Mouse (Mus musculus) ES-E14 (cell line): ENCODE measurements around the gene Gatad2b. TPM values are rescaled to one million over a fixed set of nuclear protein-coding genes. Genes with fewer than 3 reads are reported as not detected.

Source experiments
- DNase-seq: peaks from one replicate; pipeline ENCODE4 v3.0.0-alpha.2; 2013; ENCODE audit warnings: low read depth, low spot score
- H3K27ac ChIP-seq: 2 replicates; pipeline ENCODE4 v1.5.1; 2012; ENCODE audit warnings: low read depth, mild to moderate bottlenecking, low read length, moderate library complexity, mixed read lengths; ENCODE audit not compliant: poor library complexity, insufficient read depth, severe bottlenecking
- H3K36me3 ChIP-seq: 2 replicates; pipeline ENCODE4 v1.6.1; 2012; ENCODE audit warnings: mild to moderate bottlenecking, low read length, moderate library complexity, mixed read lengths; ENCODE audit not compliant: control insufficient read depth, poor library complexity, insufficient read depth, severe bottlenecking
- H3K4me1 ChIP-seq, 2 experiments: fragments of 150-350 bp in 1 of 2; sonication (generic) in 1 of 2; 2 replicates each; pipeline ENCODE4 v1.6.1; 2012; ENCODE audit warnings: low read length in 2 of 2, mild to moderate bottlenecking in 1 of 2, mixed read lengths in 1 of 2; ENCODE audit not compliant: control insufficient read depth in 2 of 2, insufficient read depth in 2 of 2, poor library complexity in 1 of 2
- H3K4me3 ChIP-seq, 2 experiments: fragments of 150-350 bp in 1 of 2; sonication (generic) in 1 of 2; 2 replicates each; pipeline ENCODE4 v1.5.1; 2012; ENCODE audit warnings: low read length in 2 of 2, low read depth in 1 of 2, mild to moderate bottlenecking in 1 of 2, mixed read lengths in 1 of 2; ENCODE audit not compliant: insufficient read depth in 1 of 2, poor library complexity in 1 of 2, severe bottlenecking in 1 of 2
- H3K9ac ChIP-seq: 2 replicates; pipeline ENCODE4 v1.6.1; 2012; ENCODE audit warnings: low read depth, mild to moderate bottlenecking, low read length, mixed read lengths; ENCODE audit not compliant: poor library complexity, insufficient read depth, severe bottlenecking
- H3K9me3 ChIP-seq: fragments of 150-350 bp; sonication (generic); 2 replicates; pipeline ENCODE4 v1.6.1; 2012; ENCODE audit warnings: low read depth, mild to moderate bottlenecking, low read length; ENCODE audit not compliant: control insufficient read depth, insufficient read depth
- CHD2 ChIP-seq: IDR thresholded peaks from 2 replicates; pipeline ENCODE4 v1.6.1; 2014; ENCODE audit warnings: mild to moderate bottlenecking, low read depth, low read length, inconsistent platforms
- HCFC1 ChIP-seq: IDR thresholded peaks from 2 replicates; pipeline ENCODE4 v1.6.1; 2012; ENCODE audit warnings: low read length, inconsistent platforms, borderline replicate concordance; ENCODE audit not compliant: insufficient read depth
- MAFK ChIP-seq: IDR thresholded peaks from 2 replicates; pipeline ENCODE4 v1.6.1; 2014; ENCODE audit warnings: mild to moderate bottlenecking, low read depth, low read length, inconsistent platforms; ENCODE audit not compliant: insufficient read depth
- ZC3H11A ChIP-seq: IDR thresholded peaks from 2 replicates; pipeline ENCODE4 v1.6.1; 2012; ENCODE audit warnings: low read depth, mild to moderate bottlenecking, inconsistent platforms, low read length, borderline replicate concordance
- ZNF384 ChIP-seq: IDR thresholded peaks from 2 replicates; pipeline ENCODE4 v1.6.1; 2012; ENCODE audit warnings: low read depth, low read length, inconsistent platforms
- in situ Hi-C, 2 experiments: fragments of 600-800 bp; cut with MboI; formaldehyde crosslinking; loops; one replicate each; pipeline ENCODE4 v1.15.1; 2025; ENCODE audit warnings: low sequenced_read_pairs in 2 of 2, inconsistent platforms in 1 of 2; ENCODE audit not compliant: unreplicated experiment in 2 of 2
- total RNA-seq: library from RNA; depleted of rRNA; stranded (reverse); fragments of 300-350 nt; gene quantifications from 2 replicates; pipeline ENCODE4 v1.2.3, GENCODE M21; 2012

Gene Gatad2b
- total RNA-seq, 1 experiment, result 20.9 TPM

GRCm38 (mm10) chr3:90388726-90389510 lies 95.9 kb downstream of the Gatad2b start:
- H3K9me3 ChIP-seq, result no peaks in the 10 kb centered on the region
- DNase-seq, result no peak
- H3K27ac ChIP-seq, result peak overlapping the region; percentile 4; the same call in 1 of the 2 replicates
- H3K9ac ChIP-seq, result peak overlapping the region; percentile 76
- peak overlapping the region; percentile 73 to 79 for H3K4me3 ChIP-seq
- H3K36me3 ChIP-seq, result peaks cover 30% of the 10 kb centered on the region
- TF ChIP-seq HCFC1 (peak; percentile 52; the same call in 1 of the 2 replicates), ZNF384 (no peak)
- in situ Hi-C loops, result no loop called here
- H3K4me1 ChIP-seq, result peaks cover 4 to 20% of the 10 kb centered on the region in 2 experiments; a peak in 3 of 4 replicates

DNA sequence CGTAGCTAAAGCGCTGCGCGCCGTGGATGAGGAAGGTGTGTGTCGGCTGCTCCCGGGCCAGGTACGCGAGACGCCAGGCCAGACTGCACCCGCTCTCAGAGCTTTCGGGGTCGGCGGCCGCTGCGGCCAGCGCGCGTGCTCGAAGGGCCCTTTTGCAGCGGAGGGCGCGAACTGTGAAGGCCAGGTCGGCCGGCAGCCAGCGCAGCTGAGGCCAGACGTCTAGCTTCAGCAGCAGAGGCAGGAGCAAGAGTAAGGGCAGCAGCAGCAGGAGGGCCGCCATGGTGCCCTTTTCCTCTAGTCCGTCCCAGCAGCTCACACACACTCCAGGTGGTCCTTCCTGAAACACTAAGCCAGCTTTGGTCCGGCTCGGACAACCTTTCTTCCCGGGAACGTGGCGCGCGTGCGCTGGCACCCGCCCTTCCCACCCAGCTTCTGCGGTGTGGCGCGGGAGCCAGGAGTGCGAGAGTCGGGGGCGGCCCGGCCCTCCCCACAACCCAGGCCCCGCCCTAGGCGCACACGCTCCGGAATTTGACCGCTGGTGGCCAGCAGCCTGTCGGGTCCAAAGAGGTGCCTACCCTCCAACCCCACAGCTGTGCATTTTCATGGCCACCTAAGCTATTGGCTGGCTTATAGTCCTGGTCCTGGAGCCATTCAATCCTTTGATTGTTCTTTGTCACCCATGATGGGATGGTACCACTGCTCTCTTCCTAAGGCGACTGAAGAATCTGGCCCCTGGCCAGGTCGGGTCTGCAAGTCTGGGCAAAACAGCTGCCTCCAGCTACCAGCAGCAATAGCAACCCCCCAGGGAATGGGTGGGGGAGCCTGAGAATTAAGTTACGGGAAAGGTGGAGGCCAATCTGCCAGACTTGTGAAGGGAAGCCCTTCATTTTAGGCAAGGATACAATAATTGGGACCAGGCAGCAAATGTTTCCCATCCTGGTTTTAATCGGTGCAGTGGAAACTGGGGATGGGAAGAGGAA lies 96.8 kb downstream of the Gatad2b start, which contains the start of gene Slc27a3:
Gene Slc27a3, minus strand, starts transcription at position 428 of the 980 bp plus-strand sequence.
- Histone ChIP-seq H3K4me1 (peaks cover 4 to 20% of the 10 kb centered on the region in 2 experiments; a peak in 3 of 4 replicates), H3K4me3 (peak within 1 kb of the TSS; percentile 73 to 79), H3K9me3 (no peaks in the 10 kb centered on the region), H3K36me3 (peaks cover 37% of the 10 kb centered on the region), H3K27ac (peak within 1 kb of the TSS; percentile 4; the same call in 1 of the 2 replicates), H3K9ac (peak within 1 kb of the TSS; percentile 76)
- TF ChIP-seq MAFK (no peak), ZNF384 (no peak), HCFC1 (no peak), ZC3H11A (no peak), CHD2 (no peak)
- in situ Hi-C loops, result no loop called here
- peak; percentile 50 for DNase-seq

GRCm38 (mm10) chr3:90391004-90391403 lies 98.0 kb downstream of the Gatad2b start:
- peaks cover 4 to 15% of the 10 kb centered on the region in 2 experiments; a peak in 3 of 4 replicates for H3K4me1 ChIP-seq
- H3K9ac ChIP-seq, result no peak overlapping the region
- TF ChIP-seq HCFC1 (no peak), ZNF384 (no peak), MAFK (no peak), ZC3H11A (no peak), CHD2 (no peak)
- DNase-seq, result no peak
- in situ Hi-C loops, result no loop called here
- peaks cover 47% of the 10 kb centered on the region for H3K36me3 ChIP-seq
- no peak overlapping the region; the same call in 1 of the 2 replicates for H3K27ac ChIP-seq
- no peak overlapping the region for H3K4me3 ChIP-seq
- H3K9me3 ChIP-seq, result no peaks in the 10 kb centered on the region

DNA sequence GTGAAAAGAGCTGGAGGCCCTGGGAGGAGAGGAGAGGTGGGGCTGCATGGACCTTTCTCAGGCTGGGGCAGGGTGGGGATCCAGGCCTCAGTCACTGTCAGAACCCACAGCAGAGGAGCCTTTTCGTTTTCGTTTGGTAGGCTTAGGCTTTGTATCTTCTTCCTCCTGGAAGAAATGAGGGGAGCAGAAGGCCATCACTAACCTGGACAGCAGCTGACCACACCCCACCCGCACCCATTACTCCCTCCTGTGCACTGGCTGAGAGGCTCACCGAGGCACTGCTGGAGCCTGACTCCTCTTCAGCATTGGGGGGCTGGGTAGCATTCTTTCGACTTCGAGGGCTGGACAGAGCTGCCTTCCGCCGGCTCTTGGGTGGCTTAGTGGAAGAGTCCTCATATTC lies 99.0 kb downstream of the Gatad2b start:
- no peak for DNase-seq
- TF ChIP-seq HCFC1 (no peak), ZNF384 (no peak), CHD2 (no peak)
- in situ Hi-C loops, result no loop called here
- Histone ChIP-seq H3K36me3 (peaks cover 54% of the 10 kb centered on the region), H3K27ac (no peak overlapping the region), H3K9me3 (no peaks in the 10 kb centered on the region), H3K9ac (no peak overlapping the region), H3K4me3 (no peak overlapping the region), H3K4me1 (peaks cover 4 to 12% of the 10 kb centered on the region in 2 experiments; a peak in 2 of 4 replicates)
